Mouse (Mus musculus) adrenal gland, adult 8-10 months (tissue): ENCODE results near the gene Rpl11. TPM values are rescaled to one million over a fixed set of nuclear protein-coding genes. Genes with fewer than 3 reads are reported as not detected.
"Not testable (repeated sequence)": the region's sequence is repeated elsewhere in the genome, so short reads cannot be mapped to it uniquely, and the experiment has no call there.

Experiments used
- DNase-seq: peaks from one replicate; pipeline ENCODE4 v3.0.0; 2022
- total RNA-seq, 4 experiments: library from RNA; stranded (reverse); gene quantifications; 2 replicates each; pipeline ENCODE4 v1.2.4; 2022

The Rpl11 gene
- total RNA-seq, 4 experiments from 2014 or later, result 326 to 545 (median 424) TPM

GRCm38 (mm10) chr4:136070592-136070991 is 17.4 kb upstream of the Rpl11 start:
- no peak for DNase-seq

GRCm38 (mm10) chr4:136069954-136070353 is 16.7 kb upstream of the Rpl11 start:
- peak; percentile 75 for DNase-seq

- DNase-seq, result no peak
Measured at GRCm38 (mm10) chr4:136069313-136069712, 16.1 kb upstream of the Rpl11 start.

- no peak for DNase-seq
Measured at GRCm38 (mm10) chr4:136063143-136063542, 9.9 kb upstream of the Rpl11 start.

GRCm38 (mm10) chr4:136059800-136060488 is 6.7 kb upstream of the Rpl11 start:
- not testable (repeated sequence) for DNase-seq

GRCm38 (mm10) chr4:136057916-136058315 is 4.7 kb upstream of the Rpl11 start:
- no peak for DNase-seq

- no peak for DNase-seq
Measured at GRCm38 (mm10) chr4:136056030-136056429, 2.8 kb upstream of the Rpl11 start.

GRCm38 (mm10) chr4:136053843-136054242 is 615 bp upstream of the Rpl11 start:
- DNase-seq, result no peak

GRCm38 (mm10) chr4:136052534-136053246 is 538 bp downstream of the Rpl11 start:
- DNase-seq, result no peak

GRCm38 (mm10) chr4:136052060-136052459 is 1.2 kb downstream of the Rpl11 start:
- no peak for DNase-seq

- no peak for DNase-seq
Measured at GRCm38 (mm10) chr4:136050226-136050625, 3.0 kb downstream of the Rpl11 start.

GRCm38 (mm10) chr4:136048291-136049032 is 4.8 kb downstream of the Rpl11 start:
- DNase-seq, result no peak

GRCm38 (mm10) chr4:136047626-136048025 is 5.6 kb downstream of the Rpl11 start:
- no peak for DNase-seq

- DNase-seq, result no peak
Measured at GRCm38 (mm10) chr4:136046888-136047287, 6.3 kb downstream of the Rpl11 start.

GRCm38 (mm10) chr4:136045091-136045490 is 8.1 kb downstream of the Rpl11 start:
- DNase-seq, result no peak

- no peak for DNase-seq
Measured at GRCm38 (mm10) chr4:136043784-136044400, 9.3 kb downstream of the Rpl11 start.

GRCm38 (mm10) chr4:136035078-136035477 is 18.1 kb downstream of the Rpl11 start:
- no peak for DNase-seq

GRCm38 (mm10) chr4:136033231-136033630 is 20.0 kb downstream of the Rpl11 start:
- no peak for DNase-seq

GRCm38 (mm10) chr4:136030968-136031909 is 22.0 kb downstream of the Rpl11 start:
- DNase-seq, result no peak

GRCm38 (mm10) chr4:136028689-136029088 is 24.5 kb downstream of the Rpl11 start:
- no peak for DNase-seq

- DNase-seq, result no peak
Measured at GRCm38 (mm10) chr4:136028132-136028564, 25.1 kb downstream of the Rpl11 start.
